Mouse (Mus musculus) bone marrow, adult 2 months (tissue): ENCODE data around the gene Lsm8. TPM values are rescaled to one million over a fixed set of nuclear protein-coding genes. Genes with fewer than 3 reads are reported as not detected.
A peak's percentile ranks its signal among the peaks of the same experiment; 100 is the strongest.

ENCODE experiments used
- H3K27ac ChIP-seq: fragments of 200-500 bp; 2 replicates; pipeline ENCODE4 v1.5.1; 2012; ENCODE audit warnings: low read depth, mild to moderate bottlenecking, control low read depth, inconsistent platforms, low read length; ENCODE audit not compliant: control insufficient read depth, poor library complexity, insufficient read depth
- H3K4me1 ChIP-seq: fragments of 200-500 bp; 2 replicates; pipeline ENCODE4 v1.6.1; 2011; ENCODE audit warnings: low read length; ENCODE audit not compliant: control insufficient read depth, insufficient read depth
- H3K4me3 ChIP-seq: fragments of 200-500 bp; replicated peaks from 2 replicates; pipeline ENCODE3; 2011; ENCODE audit warnings: mild to moderate bottlenecking, low read depth, low read length, control low read depth; ENCODE audit not compliant: control insufficient read depth
- CTCF ChIP-seq: fragments of 200-500 bp; IDR thresholded peaks from 2 replicates; pipeline ENCODE4 v1.5.1; 2011; ENCODE audit warnings: low read length, control low read depth; ENCODE audit not compliant: control insufficient read depth, insufficient read depth
- POLR2A ChIP-seq: fragments of 200-500 bp; IDR thresholded peaks from 2 replicates; pipeline ENCODE4 v1.6.1; 2011; ENCODE audit warnings: low read depth, mild to moderate bottlenecking, control low read depth, low read length, borderline replicate concordance; ENCODE audit not compliant: control insufficient read depth
- WGBS: fragments of 180-500 bp; shearing (Covaris S2); methylation state at CpG from one replicate; pipeline ENCODE4 v1.1.7; 2018; 5-methylcytosine and 5-hydroxymethylcytosine counted together
- polyA plus RNA-seq: library from polyadenylated mRNA; stranded (reverse); fragments of >200 nt; gene quantifications from 2 replicates; pipeline ENCODE4 v1.2.4, GENCODE M21; 2011; ENCODE audit warnings: low replicate concordance; ENCODE audit not compliant: missing spikeins, insufficient read depth, insufficient read length

Lsm8 gene
- polyA plus RNA-seq, 1 experiment, result 34.4 TPM

DNA sequence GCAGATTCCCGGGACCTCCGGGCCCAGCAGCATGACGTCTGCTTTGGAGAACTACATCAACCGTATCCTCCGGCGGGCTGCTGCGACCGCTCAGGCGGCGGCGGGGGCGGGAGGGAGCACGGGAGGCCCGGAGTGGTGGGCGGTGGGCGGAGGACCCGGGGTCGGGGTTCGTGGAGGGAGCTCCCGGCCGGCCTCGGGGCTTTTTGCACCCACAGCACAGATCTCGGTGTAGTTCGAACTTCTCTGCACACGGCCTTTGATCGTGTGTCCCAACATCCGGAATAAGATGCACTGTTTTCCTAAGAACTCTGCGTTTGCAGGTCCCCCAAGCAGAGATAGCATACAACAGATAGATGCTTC is 303 bp downstream of the Lsm8 start:
- Histone ChIP-seq H3K4me1 (no peaks in the 10 kb centered on the region), H3K27ac (peak overlapping the region; percentile 29; the same call in 1 of the 2 replicates), H3K4me3 (peak overlapping the region; percentile 75)
- TF ChIP-seq POLR2A (no peak), CTCF (no peak)
- WGBS, result 1% methylated on average over 28 of the region's 28 CpGs

DNA sequence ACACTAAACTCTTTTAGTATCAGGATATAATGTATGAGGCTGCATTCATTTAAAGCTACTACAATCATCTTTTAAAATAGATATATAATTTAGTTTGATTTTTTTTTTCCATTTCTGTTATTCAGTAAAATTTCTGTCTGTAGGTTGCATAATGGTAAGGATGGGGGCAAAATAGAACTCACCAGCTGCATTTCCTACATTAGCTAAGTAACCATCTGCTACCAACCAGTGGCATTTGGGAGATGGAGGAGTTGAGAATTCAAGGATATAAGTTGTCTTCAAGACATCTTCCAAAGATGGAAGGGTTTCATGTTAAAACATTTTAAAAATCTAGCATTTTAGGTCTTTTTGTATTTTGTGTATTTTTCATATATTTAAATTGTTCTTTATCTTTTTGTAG is 6.9 kb downstream of the Lsm8 start:
- TF ChIP-seq POLR2A, result no peak
- TF ChIP-seq CTCF, result no peak
- H3K4me3 ChIP-seq, result no peak overlapping the region
- H3K4me1 ChIP-seq, result no peaks in the 10 kb centered on the region
- no peak overlapping the region for H3K27ac ChIP-seq

DNA sequence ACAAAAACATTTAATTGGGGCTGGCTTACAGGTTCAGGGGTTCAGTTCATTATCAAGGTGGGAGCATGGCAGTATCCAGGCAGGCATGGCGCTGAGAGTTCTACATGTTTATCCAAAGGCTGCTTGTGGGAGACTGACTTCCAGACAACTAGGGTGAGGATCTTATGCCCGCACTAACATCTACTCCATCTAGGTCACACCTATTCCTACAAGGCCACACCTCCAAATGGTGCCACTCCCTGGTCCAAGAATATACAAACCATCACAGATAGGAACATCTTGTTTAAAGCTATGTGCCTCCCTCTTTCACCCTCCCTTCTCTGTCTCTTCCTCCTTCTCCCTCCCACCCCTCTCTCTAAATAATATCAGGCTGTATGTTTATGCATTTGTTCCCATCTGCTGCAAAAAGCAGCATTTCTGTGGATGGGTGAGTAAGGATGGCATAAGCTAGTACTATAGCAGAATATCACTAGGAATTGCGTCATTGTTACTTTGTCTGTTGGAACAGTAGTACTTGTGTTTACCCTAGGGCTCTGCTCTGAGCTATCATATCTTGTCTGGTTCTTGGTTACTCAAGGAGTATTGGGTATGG is 8.2 kb downstream of the Lsm8 start:
- no peaks in the 10 kb centered on the region for H3K4me1 ChIP-seq
- WGBS, result 92% methylated on average over 3 of the region's 3 CpGs
- TF ChIP-seq POLR2A (no peak), CTCF (no peak)
- no peak overlapping the region for H3K4me3 ChIP-seq
- H3K27ac ChIP-seq, result no peak overlapping the region

DNA sequence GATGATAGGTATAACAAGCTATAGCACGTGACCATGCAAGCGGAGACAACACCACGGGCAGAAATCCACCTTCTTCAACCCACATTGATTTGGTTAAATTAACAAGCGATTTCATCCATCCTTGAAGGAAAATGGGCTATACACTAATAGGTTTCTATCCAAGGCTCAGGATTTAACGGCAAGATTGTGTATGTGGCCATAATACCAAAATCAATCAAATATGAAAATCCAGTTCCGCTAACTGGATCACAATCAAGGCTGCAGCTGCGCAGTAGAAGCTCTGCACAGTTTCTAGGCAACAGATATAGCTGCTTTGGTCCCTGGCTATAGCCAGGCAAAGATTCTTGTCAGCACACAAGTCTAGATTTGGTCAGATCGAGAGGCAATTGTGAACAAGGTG is 17.6 kb downstream of the Lsm8 start, which contains the start of gene Ankrd7:
Gene Ankrd7, plus strand, starts transcription at position 301 of the 400 bp plus-strand sequence.
- TF ChIP-seq CTCF (no peak), POLR2A (no peak)
- no peak within 1 kb of the TSS for H3K4me3 ChIP-seq
- no peak within 1 kb of the TSS for H3K27ac ChIP-seq
- 85% methylated on average over 8 of the region's 8 CpGs for WGBS
- no peaks in the 10 kb centered on the region for H3K4me1 ChIP-seq

DNA sequence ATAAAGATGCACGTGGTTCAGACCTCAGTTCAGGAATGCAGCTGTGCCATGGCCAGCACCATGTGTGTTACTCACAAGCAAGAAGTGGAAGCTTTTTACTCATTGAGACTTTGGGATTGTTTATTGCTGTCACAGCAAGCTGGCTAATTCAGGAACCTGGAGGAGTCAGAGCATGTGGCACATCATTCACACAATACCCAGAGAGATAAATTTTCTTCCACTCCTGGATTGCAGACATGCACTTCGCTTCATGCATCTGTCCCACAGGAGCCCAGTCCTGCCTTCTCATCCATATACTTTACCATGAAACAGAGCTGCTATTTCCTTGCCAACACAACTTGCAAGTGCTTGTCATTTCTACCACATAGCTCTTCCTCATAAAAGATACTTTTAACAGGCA is 40.7 kb downstream of the Lsm8 start:
- no peak overlapping the region for H3K27ac ChIP-seq
- 56% methylated on average over 2 of the region's 2 CpGs for WGBS
- no peak overlapping the region for H3K4me3 ChIP-seq
- TF ChIP-seq POLR2A (no peak), CTCF (no peak)
- no peaks in the 10 kb centered on the region for H3K4me1 ChIP-seq

DNA sequence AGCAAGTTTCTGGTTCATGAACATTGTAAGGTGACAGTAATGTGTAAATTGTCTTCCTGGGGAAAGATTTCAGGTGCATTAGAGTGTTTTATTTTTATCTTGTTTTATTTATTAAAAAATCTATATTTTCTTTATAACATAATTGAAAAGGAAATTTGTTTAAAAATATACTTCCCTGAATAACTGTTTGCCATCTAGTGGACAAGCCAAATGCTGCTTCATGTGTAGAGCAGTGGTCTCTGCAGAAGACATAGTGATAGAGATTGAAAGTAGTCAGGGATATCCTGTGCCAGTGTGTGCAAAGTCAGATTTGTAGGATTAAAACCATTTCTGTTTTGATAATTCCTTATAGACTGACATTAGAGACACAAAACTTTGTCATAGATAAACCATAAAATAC is 45.8 kb downstream of the Lsm8 start:
- Histone ChIP-seq H3K4me3 (no peak overlapping the region), H3K4me1 (no peaks in the 10 kb centered on the region), H3K27ac (no peak overlapping the region)
- no peak for TF ChIP-seq POLR2A
- TF ChIP-seq CTCF, result no peak

Other genes starting within 250 kb of the Lsm8 start
- gene Ankrd7, start 17.7 kb downstream of the Lsm8 start, polyA plus RNA-seq, result 1.1 and 1.3 TPM in 2 replicates